Mouse (Mus musculus): ENCODE data around the gene Dip2c. TPM values are rescaled to one million over a fixed set of nuclear protein-coding genes. Genes with fewer than 3 reads are reported as not detected.

The Dip2c gene
- polyA plus RNA-seq, 1 experiment from 2014 or later: 4.4 TPM

DNA sequence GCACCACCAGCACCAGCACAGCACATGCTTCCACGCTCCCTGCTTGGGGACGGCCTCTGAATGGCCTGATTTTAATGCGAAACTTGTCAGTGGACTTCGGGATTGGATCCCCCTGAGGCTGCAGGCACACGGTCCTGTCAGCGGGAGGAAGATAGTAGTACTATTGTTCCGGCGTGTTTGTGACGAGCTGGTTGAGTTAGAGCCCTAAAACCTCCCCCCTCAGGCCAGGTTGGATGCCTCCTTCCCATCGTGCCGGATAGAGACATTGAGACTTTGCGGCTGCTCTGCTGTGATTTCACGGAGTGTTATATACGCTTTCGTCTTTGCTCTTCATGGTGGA is 1.3 kb downstream of the Dip2c start:
- no peaks in the 10 kb centered on the region for H3K27me3 ChIP-seq (ENCODE audit: control insufficient read depth, insufficient read depth, low read length)
- H3K9ac ChIP-seq (ENCODE audit: low read depth, low read length): peak overlapping the region; percentile 91; the same call in 1 of the 2 replicates
- no peaks in the 10 kb centered on the region for H3K36me3 ChIP-seq (ENCODE audit: control insufficient read depth, insufficient read depth, low read length)
- no peak overlapping the region for H3K27ac ChIP-seq (ENCODE audit: low read depth, low read length)
- H3K4me1 ChIP-seq (ENCODE audit: control insufficient read depth, insufficient read depth, low read length): peaks cover 11% of the 10 kb centered on the region
- peak overlapping the region; percentile 85 for H3K4me2 ChIP-seq
- no peaks in the 10 kb centered on the region for H3K9me3 ChIP-seq (replicated peaks; ENCODE audit: control insufficient read depth, low read length)
- H3K4me3 ChIP-seq (ENCODE audit: low read depth, low read length): peak overlapping the region; percentile 92
- ATAC-seq (replicated peaks; ENCODE audit: insufficient number of reproducible peaks, low FRiP score, low TSS enrichment): no peak
- WGBS (ENCODE audit: insufficient replicate concordance): 4% methylated on average over 15 of the region's 15 CpGs

DNA sequence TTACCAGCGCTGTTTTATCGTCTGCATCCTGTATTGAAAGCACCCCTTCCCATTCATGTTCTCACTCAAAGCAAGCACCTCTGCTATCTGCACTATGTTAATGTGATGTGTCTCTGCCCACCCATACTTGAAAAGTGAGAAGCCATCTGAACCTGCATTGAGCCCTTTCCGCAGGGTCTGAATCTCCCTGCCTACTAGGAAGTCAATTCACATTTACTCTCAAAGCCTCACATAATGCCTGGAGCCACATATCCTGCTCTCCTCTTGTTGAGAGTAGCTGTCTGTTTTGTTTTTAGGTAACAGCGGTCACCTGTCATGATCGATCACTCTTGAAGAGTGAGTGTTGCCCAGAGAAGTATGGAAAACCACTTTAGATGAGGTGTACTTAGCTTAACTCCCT is 2.3 kb downstream of the Dip2c start:
- H3K27ac ChIP-seq (ENCODE audit: low read depth, low read length): no peak overlapping the region
- WGBS (ENCODE audit: insufficient replicate concordance): 72% methylated on average over 5 of the region's 5 CpGs
- ATAC-seq (replicated peaks; ENCODE audit: insufficient number of reproducible peaks, low FRiP score, low TSS enrichment): no peak

GRCm38 (mm10) chr13:9283050-9283449 is 6.7 kb downstream of the Dip2c start:
- ATAC-seq (replicated peaks; ENCODE audit: insufficient number of reproducible peaks, low FRiP score, low TSS enrichment): no peak
- Histone ChIP-seq H3K4me3 (ENCODE audit: low read depth, low read length) (no peak overlapping the region), H3K27ac (ENCODE audit: low read depth, low read length) (no peak overlapping the region), H3K4me2 (no peak overlapping the region), H3K36me3 (ENCODE audit: control insufficient read depth, insufficient read depth, low read length) (no peaks in the 10 kb centered on the region), H3K9me3 (replicated peaks; ENCODE audit: control insufficient read depth, low read length) (no peaks in the 10 kb centered on the region), H3K27me3 (ENCODE audit: control insufficient read depth, insufficient read depth, low read length) (no peaks in the 10 kb centered on the region), H3K9ac (ENCODE audit: low read depth, low read length) (no peak overlapping the region), H3K4me1 (ENCODE audit: control insufficient read depth, insufficient read depth, low read length) (peaks cover 8% of the 10 kb centered on the region)
- WGBS (ENCODE audit: insufficient replicate concordance): 87% methylated on average over 13 of the region's 13 CpGs

More for the DNA sequence above, 2.3 kb downstream of the Dip2c start:
- Histone ChIP-seq H3K4me2 (no peak overlapping the region; the same call in 1 of the 2 replicates), H3K36me3 (ENCODE audit: control insufficient read depth, insufficient read depth, low read length) (no peaks in the 10 kb centered on the region), H3K9me3 (replicated peaks; ENCODE audit: control insufficient read depth, low read length) (no peaks in the 10 kb centered on the region), H3K4me1 (ENCODE audit: control insufficient read depth, insufficient read depth, low read length) (peaks cover 11% of the 10 kb centered on the region), H3K4me3 (ENCODE audit: low read depth, low read length) (no peak overlapping the region), H3K27me3 (ENCODE audit: control insufficient read depth, insufficient read depth, low read length) (no peaks in the 10 kb centered on the region), H3K9ac (ENCODE audit: low read depth, low read length) (no peak overlapping the region)

GRCm38 (mm10) chr13:9289916-9290315 is 13.6 kb downstream of the Dip2c start:
- no peak overlapping the region for H3K9ac ChIP-seq (ENCODE audit: low read depth, low read length)
- no peaks in the 10 kb centered on the region for H3K27me3 ChIP-seq (ENCODE audit: control insufficient read depth, insufficient read depth, low read length)
- H3K4me2 ChIP-seq: no peak overlapping the region
- H3K36me3 ChIP-seq (ENCODE audit: control insufficient read depth, insufficient read depth, low read length): no peaks in the 10 kb centered on the region
- no peak for ATAC-seq (replicated peaks; ENCODE audit: insufficient number of reproducible peaks, low FRiP score, low TSS enrichment)
- H3K9me3 ChIP-seq (replicated peaks; ENCODE audit: control insufficient read depth, low read length): no peaks in the 10 kb centered on the region
- no peaks in the 10 kb centered on the region for H3K4me1 ChIP-seq (ENCODE audit: control insufficient read depth, insufficient read depth, low read length)
- 44% methylated on average over 2 of the region's 2 CpGs for WGBS (ENCODE audit: insufficient replicate concordance)
- H3K27ac ChIP-seq (ENCODE audit: low read depth, low read length): no peak overlapping the region
- H3K4me3 ChIP-seq (ENCODE audit: low read depth, low read length): no peak overlapping the region

DNA sequence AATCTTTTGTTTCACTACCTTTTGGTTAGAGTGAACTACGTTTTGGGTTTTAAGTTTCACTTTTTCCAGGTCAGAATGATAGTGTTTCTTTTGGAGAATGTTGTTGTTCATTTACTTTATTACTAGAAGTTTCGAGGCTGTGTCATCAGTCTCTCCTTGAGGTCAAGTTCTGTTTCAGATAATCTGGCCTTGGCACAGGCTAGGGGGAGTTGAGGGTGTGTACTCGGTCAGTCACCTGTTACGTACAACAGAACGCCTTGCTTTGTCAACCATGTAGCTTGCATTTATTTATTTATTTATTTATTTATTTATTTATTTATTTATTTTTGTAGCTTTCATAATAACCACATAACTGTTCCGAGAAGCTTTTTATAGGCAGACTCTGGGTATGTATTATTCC is 20.0 kb downstream of the Dip2c start:
- no peak overlapping the region for H3K4me3 ChIP-seq (ENCODE audit: low read depth, low read length)
- WGBS (ENCODE audit: insufficient replicate concordance): 76% methylated on average over 6 of the region's 6 CpGs
- H3K27ac ChIP-seq (ENCODE audit: low read depth, low read length): no peak overlapping the region
- no peak overlapping the region for H3K4me2 ChIP-seq
- no peak for ATAC-seq (replicated peaks; ENCODE audit: insufficient number of reproducible peaks, low FRiP score, low TSS enrichment)
- no peaks in the 10 kb centered on the region for H3K9me3 ChIP-seq (replicated peaks; ENCODE audit: control insufficient read depth, low read length)
- H3K36me3 ChIP-seq (ENCODE audit: control insufficient read depth, insufficient read depth, low read length): no peaks in the 10 kb centered on the region
- H3K4me1 ChIP-seq (ENCODE audit: control insufficient read depth, insufficient read depth, low read length): 0 out of 2 replicates have a peak, but pooled peaks cover 2% of the 10 kb centered on the region
- no peaks in the 10 kb centered on the region for H3K27me3 ChIP-seq (ENCODE audit: control insufficient read depth, insufficient read depth, low read length)
- H3K9ac ChIP-seq (ENCODE audit: low read depth, low read length): no peak overlapping the region

GRCm38 (mm10) chr13:9297266-9297665 is 20.9 kb downstream of the Dip2c start:
- WGBS (ENCODE audit: insufficient replicate concordance): 78% methylated on average over 3 of the region's 3 CpGs
- Histone ChIP-seq H3K9ac (ENCODE audit: low read depth, low read length) (no peak overlapping the region), H3K4me1 (ENCODE audit: control insufficient read depth, insufficient read depth, low read length) (0 out of 2 replicates have a peak, but pooled peaks cover 2% of the 10 kb centered on the region), H3K27ac (ENCODE audit: low read depth, low read length) (no peak overlapping the region), H3K4me3 (ENCODE audit: low read depth, low read length) (no peak overlapping the region), H3K36me3 (ENCODE audit: control insufficient read depth, insufficient read depth, low read length) (no peaks in the 10 kb centered on the region), H3K4me2 (no peak overlapping the region), H3K9me3 (replicated peaks; ENCODE audit: control insufficient read depth, low read length) (no peaks in the 10 kb centered on the region), H3K27me3 (ENCODE audit: control insufficient read depth, insufficient read depth, low read length) (no peaks in the 10 kb centered on the region)
- ATAC-seq (replicated peaks; ENCODE audit: insufficient number of reproducible peaks, low FRiP score, low TSS enrichment): no peak

- WGBS (ENCODE audit: insufficient replicate concordance): 58% methylated on average over 3 of the region's 3 CpGs
- H3K36me3 ChIP-seq (ENCODE audit: control insufficient read depth, insufficient read depth, low read length): no peaks in the 10 kb centered on the region
- no peaks in the 10 kb centered on the region for H3K9me3 ChIP-seq (replicated peaks; ENCODE audit: control insufficient read depth, low read length)
Measured at GRCm38 (mm10) chr13:9297689-9298088, 21.4 kb downstream of the Dip2c start.

GRCm38 (mm10) chr13:9299657-9300056 is 23.3 kb downstream of the Dip2c start:
- H3K4me3 ChIP-seq (ENCODE audit: low read depth, low read length): no peak overlapping the region
- H3K36me3 ChIP-seq (ENCODE audit: control insufficient read depth, insufficient read depth, low read length): no peaks in the 10 kb centered on the region
- H3K4me1 ChIP-seq (ENCODE audit: control insufficient read depth, insufficient read depth, low read length): 0 out of 2 replicates have a peak, but pooled peaks cover 2% of the 10 kb centered on the region
- H3K9ac ChIP-seq (ENCODE audit: low read depth, low read length): no peak overlapping the region
- no peak overlapping the region for H3K4me2 ChIP-seq
- H3K27ac ChIP-seq (ENCODE audit: low read depth, low read length): no peak overlapping the region
- no peaks in the 10 kb centered on the region for H3K27me3 ChIP-seq (ENCODE audit: control insufficient read depth, insufficient read depth, low read length)
- ATAC-seq (replicated peaks; ENCODE audit: insufficient number of reproducible peaks, low FRiP score, low TSS enrichment): no peak
- WGBS (ENCODE audit: insufficient replicate concordance): 71% methylated on average over 2 of the region's 2 CpGs
- no peaks in the 10 kb centered on the region for H3K9me3 ChIP-seq (replicated peaks; ENCODE audit: control insufficient read depth, low read length)

More at GRCm38 (mm10) chr13:9297689-9298088, 21.4 kb downstream of the Dip2c start:
- Histone ChIP-seq H3K27ac (ENCODE audit: low read depth, low read length) (no peak overlapping the region), H3K4me2 (no peak overlapping the region), H3K4me3 (ENCODE audit: low read depth, low read length) (no peak overlapping the region), H3K27me3 (ENCODE audit: control insufficient read depth, insufficient read depth, low read length) (no peaks in the 10 kb centered on the region), H3K9ac (ENCODE audit: low read depth, low read length) (no peak overlapping the region), H3K4me1 (ENCODE audit: control insufficient read depth, insufficient read depth, low read length) (0 out of 2 replicates have a peak, but pooled peaks cover 2% of the 10 kb centered on the region)
- ATAC-seq (replicated peaks; ENCODE audit: insufficient number of reproducible peaks, low FRiP score, low TSS enrichment): no peak

GRCm38 (mm10) chr13:9308863-9309262 is 32.5 kb downstream of the Dip2c start:
- H3K4me1 ChIP-seq (ENCODE audit: control insufficient read depth, insufficient read depth, low read length): no peaks in the 10 kb centered on the region
- no peak overlapping the region for H3K9ac ChIP-seq (ENCODE audit: low read depth, low read length)
- H3K36me3 ChIP-seq (ENCODE audit: control insufficient read depth, insufficient read depth, low read length): no peaks in the 10 kb centered on the region
- no peak overlapping the region for H3K4me2 ChIP-seq
- H3K4me3 ChIP-seq (ENCODE audit: low read depth, low read length): no peak overlapping the region
- 69% methylated on average over 6 of the region's 6 CpGs for WGBS (ENCODE audit: insufficient replicate concordance)
- no peak overlapping the region for H3K27ac ChIP-seq (ENCODE audit: low read depth, low read length)
- H3K9me3 ChIP-seq (replicated peaks; ENCODE audit: control insufficient read depth, low read length): no peaks in the 10 kb centered on the region
- no peak for ATAC-seq (replicated peaks; ENCODE audit: insufficient number of reproducible peaks, low FRiP score, low TSS enrichment)
- no peaks in the 10 kb centered on the region for H3K27me3 ChIP-seq (ENCODE audit: control insufficient read depth, insufficient read depth, low read length)

All from heart, embryonic 11.5 days (tissue).